Mouse (Mus musculus) hindbrain, embryonic 16.5 days (tissue): ENCODE data around the gene Zscan26. TPM values are rescaled to one million over a fixed set of nuclear protein-coding genes. Genes with fewer than 3 reads are reported as not detected.
"Not testable (repeated sequence)": the region's sequence is repeated elsewhere in the genome, so short reads cannot be mapped to it uniquely, and the experiment has no call there.

ENCODE experiments used
- ATAC-seq: fragments of 200-750 bp; cut with Nextera tagmentation; 2 replicates; pipeline ENCODE4 v1.8.0; 2017; ENCODE audit warnings: moderate TSS enrichment, moderate library complexity
- H3K27ac ChIP-seq: fragments of 300-500 bp; sonication (generic); 2 replicates; pipeline ENCODE4 v1.5.1; 2014; ENCODE audit warnings: low read depth, mild to moderate bottlenecking, control low read depth, low read length, moderate library complexity
- H3K27me3 ChIP-seq: fragments of 300-500 bp; sonication (generic); replicated peaks from 2 replicates; pipeline ENCODE4 v1.6.1; 2014; ENCODE audit warnings: low read length; ENCODE audit not compliant: control insufficient read depth, insufficient read depth
- H3K36me3 ChIP-seq: fragments of 300-500 bp; sonication (generic); 2 replicates; pipeline ENCODE4 v1.6.1; 2014; ENCODE audit warnings: mild to moderate bottlenecking, low read length, moderate library complexity, mixed read lengths; ENCODE audit not compliant: control insufficient read depth, insufficient read depth
- H3K4me1 ChIP-seq: fragments of 300-500 bp; sonication (generic); 2 replicates; pipeline ENCODE4 v1.6.1; 2014; ENCODE audit warnings: low read depth, low read length; ENCODE audit not compliant: control insufficient read depth, insufficient read depth
- H3K4me2 ChIP-seq: fragments of 300-500 bp; sonication (generic); 2 replicates; pipeline ENCODE4 v1.6.1; 2014; ENCODE audit warnings: mild to moderate bottlenecking, low read length, control low read depth, moderate library complexity
- H3K4me3 ChIP-seq: fragments of 300-500 bp; sonication (generic); 2 replicates; pipeline ENCODE4 v1.5.1; 2014; ENCODE audit warnings: mild to moderate bottlenecking, low read length, control low read depth, moderate library complexity
- H3K9ac ChIP-seq: fragments of 300-500 bp; sonication (generic); 2 replicates; pipeline ENCODE4 v1.6.1; 2014; ENCODE audit warnings: low read depth, mild to moderate bottlenecking, control low read depth, low read length, moderate library complexity
- H3K9me3 ChIP-seq: fragments of 300-500 bp; sonication (generic); 2 replicates; pipeline ENCODE4 v1.6.1; 2014; ENCODE audit warnings: mild to moderate bottlenecking, low read length, moderate library complexity; ENCODE audit not compliant: control insufficient read depth
- WGBS: fragments of 180-500 bp; shearing (Covaris S2); extraction: QIAGEN DNeasy Blood & Tissue Kit; methylation state at CpG from one replicate; pipeline ENCODE4 v1.1.7; 2014; 5-methylcytosine and 5-hydroxymethylcytosine counted together
- microRNA counts: library from miRNA; unstranded; fragments of <30 nt; microRNA quantifications from one replicate; lab custom pipeline; 2016
- microRNA-seq: library from miRNA; unstranded; fragments of <30 nt; microRNA quantifications from one replicate; pipeline ENCODE4, GENCODE M21; 2017
- polyA plus RNA-seq: library from polyadenylated mRNA; unstranded; fragments of >200 nt; fragmentation: Nextera tagmentation; extraction: Ambion mirVana; gene quantifications from 2 replicates; pipeline ENCODE4 v1.2.1, GENCODE M21; 2015

The Zscan26 gene
- polyA plus RNA-seq, 1 experiment from 2014 or later: 17.6 TPM

DNA sequence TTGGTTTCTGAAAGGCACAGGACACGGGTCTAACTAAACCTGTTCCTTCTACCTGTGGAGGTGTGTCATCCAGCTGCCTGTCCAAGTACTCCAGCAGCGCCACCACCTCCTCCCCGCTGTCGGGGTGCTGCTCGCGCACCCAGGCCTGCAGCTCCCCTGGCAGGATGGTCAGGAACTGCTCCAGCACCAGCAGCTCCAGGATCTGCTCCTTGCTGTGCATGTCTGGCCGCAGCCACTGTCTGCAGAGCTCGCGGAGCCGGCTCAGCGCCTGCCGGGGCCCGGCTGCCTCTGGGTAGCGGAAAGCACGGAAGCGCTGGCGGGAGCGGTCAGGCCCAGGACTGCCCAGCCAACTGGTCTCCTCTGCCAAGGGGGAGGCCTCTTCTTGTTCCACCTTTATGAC lies 57.5 kb downstream of the Zscan26 start:
- H3K9me3 ChIP-seq, H3K9ac ChIP-seq, ATAC-seq, H3K4me3 ChIP-seq, H3K27me3 ChIP-seq, H3K27ac ChIP-seq, H3K4me2 ChIP-seq: not testable (repeated sequence)
- Histone ChIP-seq H3K36me3 (peaks cover 38% of the 10 kb centered on the region), H3K4me1 (peaks cover 10% of the 10 kb centered on the region)
- WGBS: 94% methylated on average over 14 of the region's 18 CpGs

DNA sequence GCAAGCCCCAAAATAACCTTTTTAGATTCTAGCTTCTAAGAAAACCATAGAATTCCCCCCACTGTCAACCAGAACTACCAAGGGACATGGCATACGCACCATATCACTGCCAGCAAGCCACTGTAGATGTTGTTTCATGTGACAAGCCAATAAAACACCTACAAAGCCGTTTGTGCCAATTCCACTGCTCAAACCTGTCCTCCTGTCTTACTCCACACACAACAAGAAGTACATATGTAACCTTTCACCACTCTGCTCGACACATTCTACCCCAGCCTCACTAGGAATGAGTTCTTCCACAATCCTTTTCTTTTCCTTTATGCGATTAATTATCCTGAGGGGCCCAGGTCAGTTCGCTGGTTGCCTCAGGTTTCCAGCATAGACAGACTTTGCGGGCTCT lies 57.9 kb downstream of the Zscan26 start:
- H3K9ac ChIP-seq: no peak overlapping the region
- no peak overlapping the region for H3K4me3 ChIP-seq
- 93% methylated on average over 6 of the region's 6 CpGs for WGBS
- no peaks in the 10 kb centered on the region for H3K27me3 ChIP-seq
- H3K36me3 ChIP-seq: peaks cover 40% of the 10 kb centered on the region
- H3K9me3 ChIP-seq: no peaks in the 10 kb centered on the region
- H3K4me2 ChIP-seq: no peak overlapping the region
- no peak overlapping the region for H3K27ac ChIP-seq
- H3K4me1 ChIP-seq: peaks cover 9% of the 10 kb centered on the region
- no peak for ATAC-seq

DNA sequence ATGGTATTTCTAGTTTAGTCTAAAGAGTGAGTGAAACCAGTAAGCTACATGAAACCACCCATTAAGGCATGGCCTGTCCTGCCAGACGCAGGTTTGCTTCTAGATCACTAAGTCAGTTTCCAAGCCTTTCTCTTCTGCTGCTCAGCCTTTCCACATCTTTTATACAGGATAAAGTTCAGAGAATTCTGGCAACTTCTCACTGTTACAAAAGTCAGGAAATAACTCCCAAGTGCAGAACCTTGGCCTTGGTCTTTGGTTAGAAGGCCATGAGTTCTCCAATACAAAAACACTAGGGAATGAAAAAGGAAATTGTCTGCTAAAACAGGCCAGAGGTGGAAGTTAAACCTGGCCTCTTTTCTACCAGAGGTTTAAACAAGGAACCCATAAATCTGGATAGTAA lies 58.3 kb downstream of the Zscan26 start:
- H3K4me1 ChIP-seq: peaks cover 8% of the 10 kb centered on the region
- H3K36me3 ChIP-seq: peaks cover 44% of the 10 kb centered on the region
- no peak overlapping the region for H3K4me3 ChIP-seq
- H3K27me3 ChIP-seq: no peaks in the 10 kb centered on the region
- H3K27ac ChIP-seq: no peak overlapping the region
- 91% methylated on average over 1 of the region's 1 CpGs for WGBS
- H3K9ac ChIP-seq: no peak overlapping the region
- no peak for ATAC-seq
- H3K9me3 ChIP-seq: no peaks in the 10 kb centered on the region
- H3K4me2 ChIP-seq: no peak overlapping the region

MicroRNA genes within 50 kb of the gene (microRNA counts, 519-probe panel; counts per million panel counts)
- 2,807 counts per million, percentile 75 among the panel's probes with 10 or more counts for microRNA mmu-miR-1896 (lab: Ali Mortazavi, UCI)

Small RNA genes lying within 50 kb of the gene (microRNA-seq; reads per million reads assigned to microRNA genes)
- not detected for gene Mir1896
- not detected for gene Mir6942

Other genes with a start within 250 kb of the Zscan26 start
- not detected in 2 replicates for gene Gpx5, start 161.0 kb downstream of the Zscan26 start, polyA plus RNA-seq
- gene Gpx6, start 141.6 kb downstream of the Zscan26 start, polyA plus RNA-seq: 0.26 and 0.64 TPM in 2 replicates
- gene Olfr1367, start 106.8 kb downstream of the Zscan26 start, polyA plus RNA-seq: not detected in 2 replicates
- 10.1 and 12.0 TPM in 2 replicates for gene Zscan12, start 90.9 kb downstream of the Zscan26 start, polyA plus RNA-seq
- gene Zkscan3, start 51.0 kb downstream of the Zscan26 start, polyA plus RNA-seq: 60.5 and 63.0 TPM in 2 replicates
- gene Pgbd1, start 12.7 kb downstream of the Zscan26 start, polyA plus RNA-seq: 2.8 and 3.5 TPM in 2 replicates
- gene Nkapl, start 14.8 kb upstream of the Zscan26 start, polyA plus RNA-seq: 2.5 and 3.2 TPM in 2 replicates
- 10.8 and 11.3 TPM in 2 replicates for gene Zkscan4, start 25.2 kb upstream of the Zscan26 start, polyA plus RNA-seq
- not detected in 2 replicates for gene Gm10065, start 25.7 kb upstream of the Zscan26 start, polyA plus RNA-seq
- 0.64 and 2.0 TPM in 2 replicates for gene AK157302, start 41.5 kb upstream of the Zscan26 start, polyA plus RNA-seq
- gene Gm11273, start 47.7 kb upstream of the Zscan26 start, polyA plus RNA-seq: 6.5 and 23.7 TPM in 2 replicates
- gene Zkscan8, start 77.4 kb upstream of the Zscan26 start, polyA plus RNA-seq: 4.3 and 4.4 TPM in 2 replicates
- gene Olfr1366, start 89.1 kb upstream of the Zscan26 start, polyA plus RNA-seq: 0.11 and 0.13 TPM in 2 replicates
- gene Olfr1535, start 106.2 kb upstream of the Zscan26 start, polyA plus RNA-seq: 0.05 and 0.09 TPM in 2 replicates
- not detected in 2 replicates for gene Olfr1364, start 128.0 kb upstream of the Zscan26 start, polyA plus RNA-seq
- not detected in 2 replicates for gene Olfr1362, start 160.3 kb upstream of the Zscan26 start, polyA plus RNA-seq
- gene Olfr11, start 188.8 kb upstream of the Zscan26 start, polyA plus RNA-seq: 0.05 TPM in 1 of 2 replicates, not detected in the other
- not detected in 2 replicates for gene Olfr1361, start 209.7 kb upstream of the Zscan26 start, polyA plus RNA-seq
- not detected in 2 replicates for gene Olfr1360, start 223.7 kb upstream of the Zscan26 start, polyA plus RNA-seq
- not detected in 2 replicates for gene Olfr1359, start 244.4 kb upstream of the Zscan26 start, polyA plus RNA-seq